Mouse (Mus musculus): ENCODE results near the gene Cdh18. TPM values are rescaled to one million over a fixed set of nuclear protein-coding genes. Genes with fewer than 3 reads are reported as not detected.
A peak's percentile ranks its signal among the peaks of the same experiment; 100 is the strongest.

Gene Cdh18
- polyA plus RNA-seq, 1 experiment from 2014 or later: 0.79 TPM

GRCm38 (mm10) chr15:22776346-22776745 lies 227.5 kb downstream of the Cdh18 start:
- H3K9ac ChIP-seq (ENCODE audit: low read length): no peak overlapping the region
- no peak overlapping the region for H3K27ac ChIP-seq (replicated peaks)
- no peak for TF ChIP-seq CTCF (IDR thresholded peaks at IDR 0.05; ENCODE audit: low read depth)
- TF ChIP-seq EP300 (optimal IDR thresholded peaks at IDR 0.05): no peak
- no peaks in the 10 kb centered on the region for H3K9me3 ChIP-seq (ENCODE audit: control insufficient read depth, low read length)
- DNase-seq (ENCODE audit: low spot score) (no peak), ATAC-seq (ENCODE audit: low FRiP score, low TSS enrichment) (no peak)
- 84% methylated on average over 4 of the region's 4 CpGs for WGBS
- no peak overlapping the region for H3K4me3 ChIP-seq (ENCODE audit: low read depth, low read length)
- H3K4me1 ChIP-seq (replicated peaks; ENCODE audit: control insufficient read depth, insufficient read depth): no peaks in the 10 kb centered on the region
- H3K4me2 ChIP-seq (replicated peaks; ENCODE audit: low read depth): no peak overlapping the region
- no peaks in the 10 kb centered on the region for H3K27me3 ChIP-seq (ENCODE audit: control insufficient read depth, insufficient read depth, low read length)
- H3K36me3 ChIP-seq (ENCODE audit: control insufficient read depth, insufficient read depth, low read length): no peaks in the 10 kb centered on the region

- no peak for ATAC-seq (ENCODE audit: low FRiP score, low TSS enrichment)
- H3K9me3 ChIP-seq (ENCODE audit: control insufficient read depth, low read length): no peaks in the 10 kb centered on the region
- H3K4me2 ChIP-seq (replicated peaks; ENCODE audit: low read depth): no peak overlapping the region
- H3K36me3 ChIP-seq (ENCODE audit: control insufficient read depth, insufficient read depth, low read length): no peaks in the 10 kb centered on the region
- no peak for DNase-seq (ENCODE audit: low spot score)
- no peak for TF ChIP-seq EP300 (optimal IDR thresholded peaks at IDR 0.05)
- no peak for TF ChIP-seq CTCF (IDR thresholded peaks at IDR 0.05; ENCODE audit: low read depth)
- no peaks in the 10 kb centered on the region for H3K4me1 ChIP-seq (replicated peaks; ENCODE audit: control insufficient read depth, insufficient read depth)
- no peak overlapping the region for H3K27ac ChIP-seq (replicated peaks)
- no peak overlapping the region for H3K9ac ChIP-seq (ENCODE audit: low read length)
- no peaks in the 10 kb centered on the region for H3K27me3 ChIP-seq (ENCODE audit: control insufficient read depth, insufficient read depth, low read length)
- 57% methylated on average over 6 of the region's 6 CpGs for WGBS
- H3K4me3 ChIP-seq (ENCODE audit: low read depth, low read length): no peak overlapping the region
Observed at GRCm38 (mm10) chr15:22789696-22790095, 240.9 kb downstream of the Cdh18 start.

- DNase-seq (ENCODE audit: low spot score): no peak
- ATAC-seq (ENCODE audit: low FRiP score, low TSS enrichment): no peak
- Histone ChIP-seq H3K36me3 (ENCODE audit: control insufficient read depth, insufficient read depth, low read length) (no peaks in the 10 kb centered on the region), H3K9me3 (ENCODE audit: control insufficient read depth, low read length) (no peaks in the 10 kb centered on the region), H3K4me3 (ENCODE audit: low read depth, low read length) (no peak overlapping the region), H3K9ac (ENCODE audit: low read length) (no peak overlapping the region), H3K4me2 (replicated peaks; ENCODE audit: low read depth) (no peak overlapping the region), H3K4me1 (replicated peaks; ENCODE audit: control insufficient read depth, insufficient read depth) (no peaks in the 10 kb centered on the region), H3K27me3 (ENCODE audit: control insufficient read depth, insufficient read depth, low read length) (no peaks in the 10 kb centered on the region), H3K27ac (replicated peaks) (no peak overlapping the region)
- TF ChIP-seq EP300 (optimal IDR thresholded peaks at IDR 0.05) (no peak), CTCF (IDR thresholded peaks at IDR 0.05; ENCODE audit: low read depth) (no peak)
- 87% methylated on average over 3 of the region's 3 CpGs for WGBS
Observed at GRCm38 (mm10) chr15:22791791-22792190, 243.0 kb downstream of the Cdh18 start.

GRCm38 (mm10) chr15:22833127-22833526 lies 284.3 kb downstream of the Cdh18 start:
- Histone ChIP-seq H3K36me3 (ENCODE audit: control insufficient read depth, insufficient read depth, low read length) (no peaks in the 10 kb centered on the region), H3K27ac (replicated peaks) (no peak overlapping the region), H3K9ac (ENCODE audit: low read length) (no peak overlapping the region), H3K9me3 (ENCODE audit: control insufficient read depth, low read length) (no peaks in the 10 kb centered on the region), H3K4me1 (replicated peaks; ENCODE audit: control insufficient read depth, insufficient read depth) (no peaks in the 10 kb centered on the region), H3K4me2 (replicated peaks; ENCODE audit: low read depth) (no peak overlapping the region), H3K27me3 (ENCODE audit: control insufficient read depth, insufficient read depth, low read length) (no peaks in the 10 kb centered on the region), H3K4me3 (ENCODE audit: low read depth, low read length) (no peak overlapping the region)
- DNase-seq (ENCODE audit: low spot score) (no peak), ATAC-seq (ENCODE audit: low FRiP score, low TSS enrichment) (no peak)
- TF ChIP-seq CTCF (IDR thresholded peaks at IDR 0.05; ENCODE audit: low read depth) (peak; percentile 46), EP300 (optimal IDR thresholded peaks at IDR 0.05) (no peak)

DNA sequence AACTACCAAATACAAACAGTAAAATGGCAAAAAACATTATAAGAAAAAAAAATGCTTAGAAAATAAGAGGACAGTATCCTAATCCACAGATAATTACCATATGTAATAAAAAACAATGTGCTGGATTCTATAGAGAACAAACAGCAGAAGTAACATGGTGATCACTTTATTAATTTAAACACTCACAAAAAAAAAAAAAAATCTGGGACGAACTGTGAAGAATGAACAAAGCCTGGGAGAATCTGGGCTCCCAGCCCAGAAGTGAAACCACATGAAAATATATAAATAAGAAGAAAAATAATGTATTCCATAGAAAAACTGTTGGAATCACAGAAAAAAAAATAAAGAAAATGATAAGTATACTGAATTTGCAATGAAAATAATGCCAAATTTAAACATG lies 288.4 kb downstream of the Cdh18 start:
- Histone ChIP-seq H3K36me3 (ENCODE audit: control insufficient read depth, insufficient read depth, low read length) (no peaks in the 10 kb centered on the region), H3K4me2 (replicated peaks; ENCODE audit: low read depth) (no peak overlapping the region), H3K4me3 (ENCODE audit: low read depth, low read length) (no peak overlapping the region), H3K9ac (ENCODE audit: low read length) (no peak overlapping the region), H3K27me3 (ENCODE audit: control insufficient read depth, insufficient read depth, low read length) (no peaks in the 10 kb centered on the region), H3K27ac (replicated peaks) (no peak overlapping the region), H3K4me1 (replicated peaks; ENCODE audit: control insufficient read depth, insufficient read depth) (no peaks in the 10 kb centered on the region), H3K9me3 (ENCODE audit: control insufficient read depth, low read length) (no peaks in the 10 kb centered on the region)
- DNase-seq (ENCODE audit: low spot score) (no peak), ATAC-seq (ENCODE audit: low FRiP score, low TSS enrichment) (no peak)
- TF ChIP-seq EP300 (optimal IDR thresholded peaks at IDR 0.05): no peak
- TF ChIP-seq CTCF (IDR thresholded peaks at IDR 0.05; ENCODE audit: low read depth): no peak
- 32% methylated on average over 1 of the region's 1 CpGs for WGBS

- TF ChIP-seq CTCF (IDR thresholded peaks at IDR 0.05; ENCODE audit: low read depth): no peak
- no peak for TF ChIP-seq EP300 (optimal IDR thresholded peaks at IDR 0.05)
- no peaks in the 10 kb centered on the region for H3K4me1 ChIP-seq (replicated peaks; ENCODE audit: control insufficient read depth, insufficient read depth)
Observed at GRCm38 (mm10) chr15:22857704-22858103, 308.9 kb downstream of the Cdh18 start.

More at GRCm38 (mm10) chr15:22857704-22858103, 308.9 kb downstream of the Cdh18 start:
- DNase-seq (ENCODE audit: low spot score): no peak
- Histone ChIP-seq H3K4me3 (ENCODE audit: low read depth, low read length) (no peak overlapping the region), H3K9ac (ENCODE audit: low read length) (no peak overlapping the region), H3K27ac (replicated peaks) (no peak overlapping the region), H3K9me3 (ENCODE audit: control insufficient read depth, low read length) (no peaks in the 10 kb centered on the region), H3K27me3 (ENCODE audit: control insufficient read depth, insufficient read depth, low read length) (no peaks in the 10 kb centered on the region), H3K36me3 (ENCODE audit: control insufficient read depth, insufficient read depth, low read length) (no peaks in the 10 kb centered on the region), H3K4me2 (replicated peaks; ENCODE audit: low read depth) (no peak overlapping the region)
- no peak for ATAC-seq (ENCODE audit: low FRiP score, low TSS enrichment)
